Mouse (Mus musculus): ENCODE measurements at regions not wholly inside any gene's neighbourhood (a gene's known extent, or its start where the extent isn't known, plus 50 kb on each side); places are given as distances from the start of the nearest gene placed in this dataset.

GRCm38 (mm10) chr10:111889111-111889510, 83.4 kb upstream of the Krr1 start:
- Histone ChIP-seq H3K27me3 (ENCODE audit: control insufficient read depth in 1 of 2, insufficient read depth in 2 of 2, low read length in 2 of 2) (no peaks in the 10 kb centered on the region), H3K79me2 (ENCODE audit: control insufficient read depth, insufficient read depth, low read length, poor library complexity) (no peaks in the 10 kb centered on the region), H3K9me3 (replicated peaks; ENCODE audit: insufficient read depth, low read length) (no peaks in the 10 kb centered on the region), H3K4me3 (ENCODE audit: control insufficient read depth in 1 of 2, insufficient read depth in 1 of 2, low read depth in 2 of 2, low read length in 2 of 2) (no peak overlapping the region), H3K27ac (ENCODE audit: control insufficient read depth, low read depth, low read length) (no peak overlapping the region), H3K4me1 (ENCODE audit: control insufficient read depth in 1 of 2, insufficient read depth in 2 of 2, low read length in 2 of 2) (no peaks in the 10 kb centered on the region), H3K36me3 (ENCODE audit: control insufficient read depth in 1 of 2, insufficient read depth in 2 of 2, low read length in 2 of 2) (no peaks in the 10 kb centered on the region), H3K9ac (ENCODE audit: control insufficient read depth, low read depth, low read length, poor library complexity, severe bottlenecking) (no peak overlapping the region)
- DNase-seq (ENCODE audit: low read depth, low spot score): no peak
- TF ChIP-seq ZKSCAN1 (IDR thresholded peaks at IDR 0.05; ENCODE audit: low read depth, low read length) (no peak), UBTF (IDR thresholded peaks at IDR 0.05; ENCODE audit: borderline replicate concordance, insufficient read depth, low read depth, low read length) (no peak), KAT2A (conservative IDR thresholded peaks at IDR 0.05; ENCODE audit: low read depth, low read length) (no peak), GABPA (IDR thresholded peaks at IDR 0.05; ENCODE audit: low read depth, low read length) (no peak), ZMIZ1 (IDR thresholded peaks at IDR 0.05; ENCODE audit: low read depth, low read length) (no peak), MYB (IDR thresholded peaks at IDR 0.05; ENCODE audit: low read depth, low read length) (no peak), MAX (IDR thresholded peaks at IDR 0.05; ENCODE audit: low read length) (no peak), GATA1 (IDR thresholded peaks at IDR 0.05; ENCODE audit: low read depth, low read length) (no peak), ETS1 (IDR thresholded peaks at IDR 0.05; ENCODE audit: low read depth, low read length) (no peak), TCF12 (IDR thresholded peaks at IDR 0.05; ENCODE audit: low read depth, low read length) (no peak), NRF1 (IDR thresholded peaks at IDR 0.05; ENCODE audit: insufficient read depth, low read depth, low read length, poor library complexity, severe bottlenecking) (no peak), USF1 (IDR thresholded peaks at IDR 0.05; ENCODE audit: low read depth, low read length) (no peak), CHD2 (IDR thresholded peaks at IDR 0.05; ENCODE audit: low read length) (no peak), MYC (IDR thresholded peaks at IDR 0.05; ENCODE audit: low read depth, low read length) (no peak)

GRCm38 (mm10) chr10:111893489-111893888, 79.0 kb upstream of the Krr1 start:
- Histone ChIP-seq H3K36me3 (ENCODE audit: control insufficient read depth in 1 of 2, insufficient read depth in 2 of 2, low read length in 2 of 2) (no peaks in the 10 kb centered on the region), H3K4me1 (ENCODE audit: control insufficient read depth in 1 of 2, insufficient read depth in 2 of 2, low read length in 2 of 2) (no peaks in the 10 kb centered on the region), H3K27me3 (ENCODE audit: control insufficient read depth in 1 of 2, insufficient read depth in 2 of 2, low read length in 2 of 2) (no peaks in the 10 kb centered on the region; a peak in 1 of 4 replicates), H3K9ac (ENCODE audit: control insufficient read depth, low read depth, low read length, poor library complexity, severe bottlenecking) (no peak overlapping the region), H3K4me3 (ENCODE audit: control insufficient read depth in 1 of 2, insufficient read depth in 1 of 2, low read depth in 2 of 2, low read length in 2 of 2) (no peak overlapping the region), H3K9me3 (replicated peaks; ENCODE audit: insufficient read depth, low read length) (no peaks in the 10 kb centered on the region), H3K27ac (ENCODE audit: control insufficient read depth, low read depth, low read length) (no peak overlapping the region), H3K79me2 (ENCODE audit: control insufficient read depth, insufficient read depth, low read length, poor library complexity) (no peaks in the 10 kb centered on the region)
- DNase-seq (ENCODE audit: low read depth, low spot score): no peak
- no peak for TF ChIP-seq NELFE (IDR thresholded peaks at IDR 0.05; ENCODE audit: low read depth, low read length)
- no peak for TF ChIP-seq MEF2A (IDR thresholded peaks at IDR 0.05; ENCODE audit: extremely low read depth, insufficient replicate concordance, low read depth, low read length, poor library complexity, severe bottlenecking)
- no peak for TF ChIP-seq POLR2AphosphoS5 (IDR thresholded peaks at IDR 0.05; ENCODE audit: borderline replicate concordance, low read depth, low read length)
- TF ChIP-seq RAD21 (IDR thresholded peaks at IDR 0.05; ENCODE audit: low read depth, low read length): no peak
- TF ChIP-seq ZC3H11A (IDR thresholded peaks at IDR 0.05; ENCODE audit: low read depth, low read length): no peak
- TF ChIP-seq ZMIZ1 (IDR thresholded peaks at IDR 0.05; ENCODE audit: low read depth, low read length): no peak
- no peak for TF ChIP-seq ZKSCAN1 (IDR thresholded peaks at IDR 0.05; ENCODE audit: low read depth, low read length)
- TF ChIP-seq MYB (IDR thresholded peaks at IDR 0.05; ENCODE audit: low read depth, low read length): no peak
- no peak for TF ChIP-seq MAFK (IDR thresholded peaks at IDR 0.05; ENCODE audit: borderline replicate concordance, low read depth, low read length)
- no peak for TF ChIP-seq MAX (IDR thresholded peaks at IDR 0.05; ENCODE audit: low read length)
- TF ChIP-seq ZNF384 (IDR thresholded peaks at IDR 0.05; ENCODE audit: low read depth, low read length): no peak
- TF ChIP-seq HCFC1 (IDR thresholded peaks at IDR 0.05; ENCODE audit: low read depth, low read length): no peak
- TF ChIP-seq TAL1 (IDR thresholded peaks at IDR 0.05; ENCODE audit: low read length): no peak

All from MEL (cell line).